Mouse (Mus musculus) embryonic facial prominence, embryonic 12.5 days (tissue): ENCODE measurements around the gene Speer4d. TPM values are rescaled to one million over a fixed set of nuclear protein-coding genes. Genes with fewer than 3 reads are reported as not detected.
A peak's percentile ranks its signal among the peaks of the same experiment; 100 is the strongest.
"Not testable (repeated sequence)": the region's sequence is repeated elsewhere in the genome, so short reads cannot be mapped to it uniquely, and the experiment has no call there.

Experiments used
- ATAC-seq: fragments of 200-750 bp; cut with Nextera tagmentation; 2 replicates; pipeline ENCODE4 v1.8.0; 2017; ENCODE audit not compliant: insufficient number of reproducible peaks, insufficient read depth, low FRiP score, low TSS enrichment
- H3K27ac ChIP-seq: fragments of 300-500 bp; sonication (generic); 2 replicates; pipeline ENCODE4 v1.5.1; 2016; ENCODE audit warnings: mild to moderate bottlenecking
- H3K27me3 ChIP-seq: fragments of 300-500 bp; sonication (generic); 2 replicates; pipeline ENCODE4 v1.6.1; 2016; ENCODE audit warnings: mild to moderate bottlenecking, moderate library complexity
- H3K36me3 ChIP-seq: fragments of 300-500 bp; sonication (generic); 2 replicates; pipeline ENCODE4 v1.6.1; 2016; ENCODE audit warnings: mild to moderate bottlenecking
- H3K4me1 ChIP-seq: fragments of 300-500 bp; sonication (generic); 2 replicates; pipeline ENCODE4 v1.6.1; 2016
- H3K4me2 ChIP-seq: fragments of 300-500 bp; sonication (generic); replicated peaks from 2 replicates; pipeline ENCODE4 v1.6.1; 2016; ENCODE audit warnings: mild to moderate bottlenecking, moderate library complexity
- H3K4me3 ChIP-seq: fragments of 300-500 bp; sonication (generic); 2 replicates; pipeline ENCODE4 v1.5.1; 2016; ENCODE audit warnings: mild to moderate bottlenecking
- H3K9ac ChIP-seq: fragments of 300-500 bp; sonication (generic); 2 replicates; pipeline ENCODE4 v1.6.1; 2016; ENCODE audit warnings: mild to moderate bottlenecking, moderate library complexity
- H3K9me3 ChIP-seq: fragments of 300-500 bp; sonication (generic); 2 replicates; pipeline ENCODE4 v1.6.1; 2016; ENCODE audit warnings: mild to moderate bottlenecking, moderate library complexity
- WGBS: fragments of 180-500 bp; shearing (Covaris S2); methylation state at CpG from one replicate; pipeline ENCODE4 v1.1.7; 2016; 5-methylcytosine and 5-hydroxymethylcytosine counted together
- polyA plus RNA-seq: library from polyadenylated mRNA; unstranded; fragments of >200 nt; fragmentation: Nextera tagmentation; extraction: Ambion mirVana; gene quantifications from 2 replicates; pipeline ENCODE4 v1.2.1, GENCODE M21; 2016

The Speer4d gene
- polyA plus RNA-seq, 1 experiment from 2014 or later = not detected

- not testable (repeated sequence) for H3K36me3 ChIP-seq, H3K27me3 ChIP-seq, H3K27ac ChIP-seq, H3K4me3 ChIP-seq, H3K4me2 ChIP-seq, ATAC-seq, H3K4me1 ChIP-seq, H3K9ac ChIP-seq
- H3K9me3 ChIP-seq = peaks cover 18% of the 10 kb centered on the region
- 71% methylated on average over 8 of the region's 8 CpGs for WGBS
Observed at GRCm38 (mm10) chr5:15603585-15603984, 15.3 kb upstream of the Speer4d start.

DNA sequence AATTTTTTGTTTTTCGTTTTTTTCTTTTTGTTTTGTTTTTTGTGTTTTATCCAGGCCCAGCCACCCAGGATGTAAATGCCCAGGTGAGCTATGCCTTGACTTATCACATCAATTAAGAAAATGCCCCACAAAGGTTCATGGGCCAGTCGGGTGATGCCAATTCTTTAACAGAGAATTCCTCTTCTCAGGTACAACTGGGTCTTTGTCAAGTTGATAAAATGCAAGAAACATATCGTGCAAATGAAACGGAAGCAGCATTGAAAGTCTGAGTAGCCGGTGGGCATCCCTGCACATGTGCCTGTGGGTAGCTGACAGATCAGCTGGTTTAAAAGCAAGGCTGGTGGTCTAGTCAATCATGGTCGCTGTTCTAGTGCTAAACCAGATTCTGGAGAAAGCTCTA is 12.2 kb upstream of the Speer4d start:
- not testable (repeated sequence) for H3K36me3 ChIP-seq, H3K27me3 ChIP-seq, H3K4me2 ChIP-seq, H3K4me1 ChIP-seq, H3K9ac ChIP-seq, H3K4me3 ChIP-seq, H3K27ac ChIP-seq
- WGBS = 64% methylated on average over 6 of the region's 6 CpGs
- ATAC-seq = peak; percentile 75
- H3K9me3 ChIP-seq = peaks cover 14% of the 10 kb centered on the region

DNA sequence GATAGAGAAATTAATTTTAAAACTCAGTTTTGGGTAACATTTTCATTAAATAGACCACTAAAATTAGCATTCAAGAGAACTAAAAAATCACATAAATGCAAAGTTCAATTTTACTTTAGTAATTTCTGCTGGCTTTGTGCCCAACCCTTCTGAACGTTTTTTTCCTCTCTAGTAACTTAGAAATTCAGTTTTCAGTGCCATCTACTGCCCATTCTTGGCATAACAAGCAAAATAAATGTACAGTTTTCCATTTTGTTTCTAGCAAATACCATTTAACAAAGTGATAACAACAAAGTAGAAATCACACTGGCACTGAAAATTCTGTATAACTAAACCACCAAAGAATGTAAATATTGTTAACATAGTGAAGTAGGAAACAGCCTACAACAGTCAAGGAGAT is 8.2 kb upstream of the Speer4d start:
- ATAC-seq = not testable (repeated sequence)

GRCm38 (mm10) chr5:15616195-15616594 is 2.7 kb upstream of the Speer4d start:
- H3K9ac ChIP-seq, H3K4me1 ChIP-seq: not testable (repeated sequence)

More for the DNA sequence above, 8.2 kb upstream of the Speer4d start:
- H3K36me3 ChIP-seq, H3K27ac ChIP-seq, H3K4me3 ChIP-seq, H3K4me1 ChIP-seq, H3K9ac ChIP-seq, H3K4me2 ChIP-seq, H3K27me3 ChIP-seq, H3K9me3 ChIP-seq: not testable (repeated sequence)
- 8% methylated on average over 1 of the region's 1 CpGs for WGBS

DNA sequence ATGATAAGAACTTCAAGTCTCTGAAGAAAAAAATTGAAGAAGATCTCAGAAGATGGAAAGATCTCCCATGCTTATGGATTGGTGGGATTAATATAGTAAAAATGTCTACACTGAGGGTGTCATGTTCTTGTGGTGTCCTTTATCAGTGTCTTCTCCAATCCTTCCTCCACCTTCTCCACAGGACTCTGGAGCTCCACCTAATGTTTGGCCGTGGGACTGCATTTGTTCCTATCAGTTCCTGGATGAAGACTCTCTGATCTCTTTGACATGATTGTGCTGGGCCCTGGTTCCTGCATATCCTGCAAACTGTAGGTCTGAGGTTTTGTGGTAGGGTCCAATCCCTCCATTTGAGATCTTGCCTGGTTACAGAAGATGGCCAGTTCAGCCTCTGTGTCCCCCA is 9.3 kb downstream of the Speer4d start:
- WGBS = 17% methylated on average over 1 of the region's 1 CpGs
- H3K27me3 ChIP-seq, H3K9ac ChIP-seq, ATAC-seq, H3K4me1 ChIP-seq, H3K36me3 ChIP-seq, H3K4me3 ChIP-seq, H3K27ac ChIP-seq, H3K4me2 ChIP-seq, H3K9me3 ChIP-seq: not testable (repeated sequence)

More at GRCm38 (mm10) chr5:15616195-15616594, 2.7 kb upstream of the Speer4d start:
- H3K4me3 ChIP-seq, H3K36me3 ChIP-seq, ATAC-seq, H3K27ac ChIP-seq, H3K27me3 ChIP-seq, H3K4me2 ChIP-seq, H3K9me3 ChIP-seq: not testable (repeated sequence)
- 77% methylated on average over 3 of the region's 3 CpGs for WGBS

DNA sequence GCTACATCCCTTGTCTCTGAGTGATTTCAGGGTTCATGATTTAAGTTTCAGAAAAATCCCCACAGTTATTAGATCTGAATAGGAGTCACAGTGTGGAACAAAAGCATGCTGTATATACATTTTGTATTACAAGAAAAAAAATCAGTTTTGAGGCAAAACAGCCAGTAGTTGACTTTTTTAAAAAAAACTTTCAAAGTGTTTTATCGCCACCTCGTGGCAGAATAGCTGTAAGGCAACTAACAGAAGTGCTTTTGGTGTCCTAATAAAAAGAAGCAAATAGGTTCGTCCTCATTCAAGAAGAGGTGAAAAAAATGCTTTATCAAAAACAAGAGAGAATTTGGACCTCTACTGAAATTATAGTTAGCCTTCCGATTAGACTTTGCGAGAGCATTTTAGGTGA is 11.2 kb downstream of the Speer4d start:
- 32% methylated on average over 5 of the region's 5 CpGs for WGBS

GRCm38 (mm10) chr5:15637637-15638036 is 18.8 kb downstream of the Speer4d start:
- ATAC-seq = 0 out of 2 replicates have a peak, but pooled peaks have one; percentile 72
- 65% methylated on average over 2 of the region's 2 CpGs for WGBS
- H3K36me3 ChIP-seq, H3K4me1 ChIP-seq, H3K9ac ChIP-seq, H3K4me2 ChIP-seq, H3K27me3 ChIP-seq, H3K4me3 ChIP-seq, H3K27ac ChIP-seq: not testable (repeated sequence)
- peaks cover 12% of the 10 kb centered on the region for H3K9me3 ChIP-seq

More for the DNA sequence above, 11.2 kb downstream of the Speer4d start:
- not testable (repeated sequence) for H3K27ac ChIP-seq, H3K9me3 ChIP-seq, H3K4me2 ChIP-seq, ATAC-seq, H3K9ac ChIP-seq, H3K27me3 ChIP-seq, H3K4me3 ChIP-seq, H3K36me3 ChIP-seq, H3K4me1 ChIP-seq

DNA sequence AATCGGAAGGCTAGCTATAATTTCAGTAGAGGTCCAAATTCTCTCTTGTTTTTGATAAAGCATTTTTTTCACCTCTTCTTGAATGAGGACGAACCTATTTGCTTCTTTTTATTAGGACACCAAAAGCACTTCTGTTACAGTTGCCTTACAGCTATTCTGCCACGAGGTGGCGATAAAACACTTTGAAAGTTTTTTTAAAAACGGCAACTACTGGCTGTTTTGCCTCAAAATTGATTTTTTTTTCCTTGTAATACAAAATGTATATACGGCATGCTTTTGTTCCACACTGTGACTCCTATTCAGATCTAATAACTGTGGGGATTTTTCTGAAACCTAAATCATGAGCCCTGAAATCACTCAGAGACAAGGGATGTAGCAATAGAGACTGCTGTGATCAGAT is 26.8 kb downstream of the Speer4d start:
- not testable (repeated sequence) for ATAC-seq, H3K4me3 ChIP-seq, H3K9me3 ChIP-seq, H3K4me2 ChIP-seq, H3K27ac ChIP-seq, H3K27me3 ChIP-seq, H3K36me3 ChIP-seq, H3K4me1 ChIP-seq, H3K9ac ChIP-seq
- 29% methylated on average over 6 of the region's 6 CpGs for WGBS

DNA sequence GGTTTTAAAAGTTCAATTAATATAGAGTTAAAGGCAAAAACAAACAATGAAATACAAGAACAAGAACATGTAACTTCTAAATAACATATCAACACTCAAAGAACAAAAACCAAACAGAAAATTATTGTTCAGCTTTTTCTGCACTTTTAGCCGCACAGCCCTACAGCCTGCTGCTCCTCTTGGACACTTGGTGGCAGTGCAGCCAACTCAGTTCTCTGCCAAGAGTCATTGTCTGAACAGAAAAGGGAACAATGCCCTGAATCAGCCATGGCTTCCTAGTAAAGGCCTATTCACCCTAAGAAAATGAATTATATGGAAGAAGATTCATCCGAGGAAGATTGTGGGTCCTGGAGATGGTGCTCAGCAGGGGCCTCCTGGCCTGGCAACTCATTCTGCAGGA is 33.5 kb downstream of the Speer4d start:
- H3K9ac ChIP-seq, H3K27ac ChIP-seq, ATAC-seq, H3K4me3 ChIP-seq, H3K9me3 ChIP-seq, H3K4me2 ChIP-seq, H3K36me3 ChIP-seq, H3K4me1 ChIP-seq, H3K27me3 ChIP-seq: not testable (repeated sequence)
- 86% methylated on average over 2 of the region's 2 CpGs for WGBS

GRCm38 (mm10) chr5:15656959-15657358 is 38.1 kb downstream of the Speer4d start, which contains the start of gene 4930572O03Rik:
TSS of gene 4930572O03Rik (minus strand) at chr5:15657059.
- not testable (repeated sequence) for H3K27ac ChIP-seq, H3K27me3 ChIP-seq, ATAC-seq, H3K36me3 ChIP-seq, H3K4me2 ChIP-seq, H3K9me3 ChIP-seq, H3K4me3 ChIP-seq, H3K4me1 ChIP-seq, H3K9ac ChIP-seq
- 69% methylated on average over 1 of the region's 1 CpGs for whole genome bisulfite sequencing

GRCm38 (mm10) chr5:15663847-15664246 is 45.0 kb downstream of the Speer4d start:
- not testable (repeated sequence) for H3K36me3 ChIP-seq, H3K27ac ChIP-seq, H3K9me3 ChIP-seq, H3K27me3 ChIP-seq, H3K4me1 ChIP-seq, H3K4me3 ChIP-seq, H3K9ac ChIP-seq, H3K4me2 ChIP-seq, ATAC-seq
- WGBS = 73% methylated on average over 7 of the region's 7 CpGs

- H3K4me2 ChIP-seq, H3K27ac ChIP-seq, H3K9ac ChIP-seq, H3K4me1 ChIP-seq, H3K27me3 ChIP-seq, H3K4me3 ChIP-seq, H3K36me3 ChIP-seq, ATAC-seq: not testable (repeated sequence)
- H3K9me3 ChIP-seq = peaks cover 17% of the 10 kb centered on the region
- WGBS = 88% methylated on average over 11 of the region's 18 CpGs
Observed at GRCm38 (mm10) chr5:15670789-15671188, 51.9 kb downstream of the Speer4d start.
